Mouse (Mus musculus) left cerebral cortex, postnatal 14 days (tissue): ENCODE results near the gene Ppat. TPM values are rescaled to one million over a fixed set of nuclear protein-coding genes. Genes with fewer than 3 reads are reported as not detected.
"Not testable (repeated sequence)": the region's sequence is repeated elsewhere in the genome, so short reads cannot be mapped to it uniquely, and the experiment has no call there.

Experiments used
- DNase-seq, 2 experiments: peaks; one replicate each; pipeline ENCODE4 v3.0.0; 2021 to 2022; ENCODE audit warnings: low spot score in 2 of 2, mixed read lengths in 1 of 2
- intact Hi-C: fragments of 180-260 bp; cut with DNase I; formaldehyde crosslinking; loops from one replicate; pipeline ENCODE4 v1.15.1; 2025
- total RNA-seq, 2 experiments: library from RNA; stranded (reverse); gene quantifications; 2 replicates each; pipeline ENCODE4 v1.2.3; 2021

Gene Ppat
- total RNA-seq, 2 experiments from 2014 or later: 20.1 to 20.4 TPM

DNA sequence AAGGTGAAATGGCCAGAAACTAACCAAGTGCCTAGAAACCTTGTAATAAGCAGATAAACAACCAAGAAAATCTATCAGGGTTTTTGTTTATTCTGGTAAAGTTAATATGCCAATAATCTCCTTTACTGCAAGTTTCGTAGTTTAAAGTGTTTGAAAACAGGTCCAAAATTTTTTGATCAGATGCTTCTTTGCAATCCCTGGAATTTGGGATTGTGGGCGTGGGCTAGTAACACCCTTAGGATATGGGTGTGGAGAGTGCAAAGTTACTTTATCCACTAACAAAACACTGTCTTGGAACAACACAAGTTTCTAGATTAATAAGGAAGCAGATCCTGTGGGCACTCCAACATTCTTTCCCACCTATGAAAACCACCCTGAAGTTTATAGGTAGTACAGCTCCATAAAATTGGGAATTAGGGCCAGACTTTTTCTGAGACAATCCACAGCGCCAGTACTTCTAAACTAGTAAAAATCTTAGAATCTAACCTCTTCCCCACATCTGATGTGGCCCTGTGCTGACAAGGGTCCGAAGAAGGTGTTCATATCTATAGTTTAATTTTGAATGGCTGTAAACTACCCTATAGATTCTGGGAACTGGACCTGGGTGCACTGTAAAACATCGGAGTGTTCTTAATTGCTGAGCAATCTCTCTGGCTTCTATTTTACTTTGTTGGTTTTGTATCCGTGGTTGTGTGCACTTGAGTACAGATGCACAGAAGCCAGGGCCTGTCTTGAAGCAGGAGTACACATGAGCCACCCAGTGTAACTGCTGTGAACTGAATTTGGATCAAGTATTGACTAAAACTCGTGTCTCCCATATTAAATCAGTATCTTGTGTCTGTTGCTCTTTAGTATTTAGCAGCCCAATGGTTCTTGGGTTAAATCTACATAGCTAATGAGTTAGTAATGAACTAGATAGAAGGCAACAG is 998 bp upstream of the Ppat start:
- intact Hi-C loops: no loop called here
- no peak for DNase-seq

DNA sequence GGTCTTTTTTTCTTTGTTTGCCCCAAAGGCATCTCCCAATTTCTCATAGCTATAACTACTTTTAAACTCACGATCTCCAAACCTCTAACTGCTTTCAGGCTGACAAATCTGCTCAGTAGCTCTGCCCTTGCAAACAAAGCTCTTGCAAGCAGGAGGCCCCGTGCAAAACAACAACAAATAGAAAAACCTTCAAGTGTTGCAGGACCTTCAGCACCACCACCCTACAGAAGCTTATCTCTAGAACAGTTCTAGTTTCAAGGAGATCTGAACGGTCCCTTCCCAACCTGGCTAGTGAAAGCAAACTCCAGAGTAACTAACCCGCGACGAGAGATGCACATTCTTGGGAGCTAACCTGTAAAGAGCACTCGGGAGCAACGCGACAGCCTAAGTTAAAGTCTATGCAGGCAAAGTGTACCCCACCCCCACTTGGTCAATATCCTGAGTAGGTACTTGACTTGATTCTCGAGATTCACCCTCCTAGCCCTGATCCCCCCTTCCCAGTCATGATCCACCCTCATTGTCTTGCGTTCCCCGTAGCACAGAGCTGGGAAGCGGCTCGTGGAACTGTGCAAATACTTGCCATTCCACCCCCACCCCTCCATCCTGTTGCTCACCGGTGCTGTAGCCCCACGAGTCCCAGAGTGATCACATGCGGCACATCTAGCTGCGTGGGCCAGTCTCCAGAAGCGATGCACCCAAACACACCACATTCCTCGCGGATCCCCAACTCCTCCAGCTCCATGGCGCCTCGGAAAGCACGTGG is 854 bp downstream of the Ppat start:
- DNase-seq: no peak
- intact Hi-C loops: loop anchor here (2.0 kb wide), 1 partner anchor 46 kb away; the partner anchor contains the start of gene Aasdh

DNA sequence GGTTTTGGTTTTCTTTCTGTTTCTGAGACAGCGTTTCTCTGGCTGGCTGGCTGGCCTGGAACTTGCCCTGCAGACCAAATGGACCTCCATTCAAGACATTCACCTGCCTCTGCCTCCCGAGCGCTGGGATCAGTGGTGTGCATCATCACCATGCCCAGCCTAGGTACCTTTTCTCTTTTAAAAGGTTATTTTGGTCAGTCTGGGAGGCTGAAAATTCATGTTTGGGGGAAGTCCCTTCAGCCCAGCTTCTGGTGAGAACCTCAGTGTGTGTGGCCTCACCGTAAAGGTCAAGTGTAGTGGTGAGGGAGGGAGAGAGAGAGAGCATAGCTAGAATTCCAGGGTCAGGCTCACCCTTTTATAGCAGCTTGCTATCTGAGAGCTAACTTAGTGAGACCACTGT is 3.6 kb downstream of the Ppat start:
- intact Hi-C loops: no loop called here
- no peak for DNase-seq

DNA sequence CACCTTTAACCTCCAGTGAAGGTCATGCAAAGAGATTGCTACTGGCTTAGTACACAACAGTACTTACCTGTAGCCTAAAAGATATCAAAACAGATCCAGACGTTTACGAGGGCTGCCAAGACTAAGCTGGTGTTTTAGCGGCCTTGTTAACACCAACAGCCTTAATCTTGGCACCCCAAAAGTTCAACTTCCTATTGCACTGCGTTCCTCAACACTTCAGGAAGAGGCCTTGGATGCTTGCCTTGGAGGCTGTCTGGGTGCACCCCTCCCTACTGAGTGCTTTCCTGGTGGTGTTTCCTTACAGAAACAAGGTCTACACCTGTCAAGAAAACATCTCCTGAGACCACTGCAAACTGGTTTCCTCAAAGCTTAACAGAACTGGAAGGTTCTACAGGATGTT is 4.2 kb downstream of the Ppat start:
- no peak for DNase-seq
- intact Hi-C loops: no loop called here

DNA sequence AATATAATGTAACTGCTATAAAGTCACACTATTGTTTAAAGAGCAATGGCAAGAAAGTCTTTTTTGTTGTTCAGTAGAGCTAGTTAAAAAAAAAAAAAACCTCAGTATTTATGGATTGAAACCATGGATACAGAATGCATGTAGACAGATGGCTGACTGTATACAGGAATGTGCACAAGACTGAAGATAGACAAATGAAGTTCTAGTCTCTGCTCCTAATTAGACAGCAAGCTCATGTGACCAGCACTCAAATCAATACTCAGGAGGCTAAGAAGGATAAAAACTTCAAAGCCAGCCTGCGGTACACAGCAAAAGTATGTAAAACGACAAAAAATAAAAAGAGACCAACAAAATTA is 5.7 kb downstream of the Ppat start:
- intact Hi-C loops: no loop called here
- no peak for DNase-seq

DNA sequence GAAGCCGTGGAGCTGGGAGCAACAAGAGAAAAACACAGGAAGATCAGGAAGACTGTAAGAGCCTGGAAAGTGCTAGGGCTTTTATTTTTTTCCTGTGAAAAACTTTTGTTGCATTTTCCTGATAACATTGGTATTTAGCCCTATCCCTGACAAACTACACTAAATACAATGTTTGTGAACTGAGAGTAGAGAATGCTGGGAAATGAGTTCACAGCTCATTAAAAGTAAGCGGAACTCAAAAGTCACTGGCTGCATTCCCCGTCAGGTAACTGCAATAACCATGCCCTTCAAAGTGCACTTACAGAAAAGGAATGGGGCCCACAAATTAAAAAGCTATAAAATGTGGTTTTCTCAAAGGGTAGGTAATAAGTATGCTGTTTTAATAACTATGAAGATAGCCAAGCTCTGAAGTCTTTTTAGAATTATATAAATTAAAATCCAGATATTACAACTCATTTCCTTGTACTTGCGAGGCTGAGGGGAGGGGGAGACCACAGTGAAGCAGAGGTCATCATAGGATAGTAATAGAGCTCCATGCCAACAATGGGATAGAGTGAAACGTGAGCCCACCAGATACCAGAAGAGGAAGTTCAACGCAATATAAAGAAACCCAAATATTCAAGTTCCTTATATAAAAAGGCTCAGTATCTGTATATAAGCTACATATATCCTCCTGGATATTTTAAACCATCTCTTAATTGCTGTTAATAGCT is 6.3 kb downstream of the Ppat start:
- DNase-seq: no peak
- intact Hi-C loops: no loop called here

DNA sequence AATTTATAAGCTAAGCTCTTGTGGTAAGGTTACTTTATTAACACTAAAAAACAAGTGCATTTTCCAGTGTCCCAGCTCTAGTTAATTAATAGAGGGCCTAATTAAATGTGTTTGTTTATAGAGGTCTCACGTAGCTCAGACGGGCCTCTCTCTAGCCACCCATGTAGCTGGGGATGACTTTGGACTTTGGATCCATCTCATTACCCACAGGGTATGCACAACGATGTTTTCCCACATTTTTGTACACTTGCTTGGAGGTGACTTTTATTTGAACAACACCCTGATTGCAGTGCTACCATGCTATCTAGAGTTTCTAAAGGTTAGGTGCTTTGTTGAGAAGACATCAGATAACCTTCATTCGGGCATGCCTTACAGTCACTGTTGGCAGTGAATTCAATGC is 8.9 kb downstream of the Ppat start:
- intact Hi-C loops: no loop called here
- no peak for DNase-seq

DNA sequence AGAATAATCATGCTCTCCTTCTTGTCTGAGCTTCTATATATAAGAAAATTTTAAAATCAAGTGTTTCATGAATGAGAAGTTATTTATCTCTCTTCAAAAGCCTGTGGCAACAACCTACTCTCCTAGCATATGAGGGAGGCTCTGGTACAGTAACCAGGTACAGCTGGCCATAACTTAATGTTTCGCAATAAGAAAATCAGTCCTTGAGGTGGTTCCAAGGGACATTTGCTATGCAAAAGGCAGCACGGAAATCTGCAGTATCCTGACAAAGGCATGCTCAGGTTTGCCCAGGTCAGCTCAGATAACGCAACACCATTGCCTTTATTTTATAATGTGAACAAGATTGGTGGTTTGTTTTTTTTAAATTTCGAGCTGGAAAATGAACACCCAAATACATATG is 9.4 kb downstream of the Ppat start:
- no peak for DNase-seq
- intact Hi-C loops: no loop called here

DNA sequence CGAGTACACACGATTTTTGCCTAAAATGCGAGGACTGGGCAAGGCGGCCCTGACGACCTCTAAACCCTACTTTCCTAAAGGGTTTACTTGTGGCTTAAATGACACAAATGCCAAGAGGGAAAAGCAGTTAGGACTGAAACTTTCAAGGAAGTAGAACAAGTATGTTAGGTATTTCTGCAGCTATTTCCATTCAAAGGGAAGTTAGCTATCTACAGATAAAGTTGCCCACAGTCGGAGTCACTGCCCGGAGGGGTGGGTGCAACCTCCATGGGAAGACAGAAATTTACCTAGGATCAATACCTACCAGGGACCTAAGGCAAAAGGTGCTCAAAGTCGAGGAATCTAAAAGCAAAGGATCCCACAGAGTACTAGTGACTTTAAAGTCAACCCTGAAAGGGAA is 11.7 kb downstream of the Ppat start:
- DNase-seq: no peak
- intact Hi-C loops: no loop called here

DNA sequence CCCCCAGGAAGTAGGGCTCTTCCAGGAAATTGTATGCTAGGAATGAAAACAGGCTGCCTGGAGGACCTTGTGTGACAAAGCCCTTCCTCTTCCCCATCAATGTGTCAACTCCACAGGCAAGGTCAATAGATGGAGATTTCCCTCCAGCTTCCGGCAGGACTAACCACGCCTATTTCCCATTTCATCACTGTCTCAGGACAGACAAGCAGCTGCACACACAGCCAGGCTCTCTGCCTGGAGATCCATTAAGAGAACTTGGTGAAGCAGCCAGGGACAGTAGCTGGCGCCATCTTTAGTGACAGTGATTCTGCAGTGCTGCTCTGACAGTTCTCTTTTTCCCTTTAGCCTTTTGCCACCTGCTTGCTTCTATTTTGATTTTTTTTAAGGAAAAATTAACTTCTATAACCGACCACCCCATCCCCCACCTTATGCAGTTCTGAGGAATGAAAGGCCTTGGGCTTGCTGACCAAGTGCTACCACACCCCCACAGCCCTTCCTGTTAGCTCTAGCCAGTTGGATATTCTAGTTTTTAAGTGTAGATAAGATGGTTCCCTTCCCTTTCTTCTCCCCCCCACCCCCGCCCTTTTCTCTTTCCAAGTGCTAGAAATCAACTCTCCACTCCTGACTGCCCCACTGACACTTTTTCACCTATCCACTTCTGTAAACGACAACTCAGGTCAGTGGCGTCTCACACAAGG is 22.0 kb downstream of the Ppat start:
- intact Hi-C loops: no loop called here
- no peak for DNase-seq

DNA sequence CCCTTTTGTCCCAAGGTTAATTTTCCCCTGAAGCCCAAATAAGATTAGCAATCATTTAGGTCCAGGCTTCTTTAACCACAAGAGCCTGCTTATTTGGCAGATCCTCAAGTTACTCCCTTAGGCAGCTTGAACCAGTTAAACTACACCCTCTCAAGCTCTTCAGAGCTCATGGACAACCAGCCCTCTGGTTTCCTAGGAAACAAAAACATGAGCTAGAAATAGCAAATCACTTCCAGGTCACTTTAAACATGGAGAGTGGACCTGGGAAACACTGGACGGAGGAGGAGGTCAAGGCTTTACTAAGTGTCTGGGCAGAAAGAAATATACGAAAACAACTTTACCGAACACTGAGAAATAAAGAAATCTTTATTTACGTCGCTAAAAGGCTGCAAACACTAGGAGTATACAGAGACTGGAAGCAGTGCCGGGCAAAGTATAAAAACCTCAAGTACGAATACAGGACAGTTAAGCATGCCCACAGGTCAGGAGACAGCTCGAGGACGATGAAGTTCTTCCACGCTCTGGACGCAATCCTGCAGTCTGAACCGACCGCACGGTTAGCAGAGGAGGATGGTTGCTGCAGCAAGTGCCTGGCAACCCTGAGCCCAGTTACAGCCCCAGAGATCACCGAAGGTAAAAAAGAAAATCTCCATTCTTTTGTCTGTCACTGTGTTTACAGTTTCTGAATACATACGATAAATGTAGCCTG is 23.1 kb downstream of the Ppat start:
- peak; percentile 13 to 79 for DNase-seq
- intact Hi-C loops: no loop called here

DNA sequence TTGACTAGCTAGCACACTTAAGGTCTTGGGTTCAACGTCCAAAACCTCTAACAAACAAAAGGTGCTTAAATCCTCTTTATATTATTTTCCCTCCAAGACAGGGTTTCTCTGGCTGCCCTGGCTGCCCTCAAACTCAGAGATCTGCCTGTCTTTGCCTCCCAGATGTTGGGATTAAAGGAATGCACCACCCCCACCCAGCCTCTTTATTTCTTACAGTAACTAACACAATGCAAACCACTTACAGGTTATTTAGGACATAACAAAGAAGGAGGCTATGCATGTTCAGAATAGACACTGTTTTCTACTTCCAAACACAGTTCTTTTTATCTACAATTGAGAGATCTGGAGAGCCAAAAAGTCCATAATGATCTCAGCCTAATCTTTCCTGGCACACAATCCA is 27.1 kb downstream of the Ppat start:
- intact Hi-C loops: no loop called here
- no peak for DNase-seq

DNA sequence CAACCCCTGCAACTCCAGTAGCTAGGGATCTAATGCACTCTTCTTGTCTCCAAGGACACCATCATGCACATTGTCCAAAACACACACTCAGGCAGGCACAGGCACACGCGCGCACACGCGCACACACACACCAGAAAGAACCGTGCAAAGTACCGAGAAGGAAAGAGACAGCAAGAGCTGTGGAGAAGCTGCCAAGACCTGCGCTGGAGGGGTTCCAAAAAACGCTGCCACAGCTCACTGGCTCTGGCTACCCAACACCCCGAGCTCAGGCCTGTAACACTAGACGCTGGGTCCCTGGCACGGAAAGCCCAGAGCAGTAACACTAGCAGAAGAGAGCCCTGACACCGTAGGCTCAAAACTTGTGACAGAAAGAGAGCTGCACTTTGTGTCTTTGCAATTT is 27.9 kb downstream of the Ppat start:
- peak; percentile 44 to 60 for DNase-seq
- intact Hi-C loops: no loop called here

DNA sequence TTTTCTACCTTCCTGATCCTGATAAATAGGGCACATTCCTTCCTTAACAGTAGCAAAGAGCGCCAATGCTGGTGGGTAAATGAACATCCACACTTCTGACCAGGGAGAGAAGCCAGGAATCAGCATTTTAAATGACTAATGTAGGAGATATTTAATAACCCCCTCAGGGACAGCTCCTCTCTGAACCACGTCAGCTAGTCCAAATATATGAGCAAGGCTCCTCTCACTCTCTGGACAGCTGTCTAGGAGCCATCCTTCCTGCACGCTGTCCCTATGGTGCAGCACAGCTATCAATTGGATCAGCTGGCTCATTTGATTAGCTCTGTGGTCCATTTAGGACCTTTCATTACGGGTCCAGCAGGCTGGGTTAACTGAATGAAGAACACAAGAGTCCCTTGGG is 28.5 kb downstream of the Ppat start:
- no peak for DNase-seq
- intact Hi-C loops: no loop called here

DNA sequence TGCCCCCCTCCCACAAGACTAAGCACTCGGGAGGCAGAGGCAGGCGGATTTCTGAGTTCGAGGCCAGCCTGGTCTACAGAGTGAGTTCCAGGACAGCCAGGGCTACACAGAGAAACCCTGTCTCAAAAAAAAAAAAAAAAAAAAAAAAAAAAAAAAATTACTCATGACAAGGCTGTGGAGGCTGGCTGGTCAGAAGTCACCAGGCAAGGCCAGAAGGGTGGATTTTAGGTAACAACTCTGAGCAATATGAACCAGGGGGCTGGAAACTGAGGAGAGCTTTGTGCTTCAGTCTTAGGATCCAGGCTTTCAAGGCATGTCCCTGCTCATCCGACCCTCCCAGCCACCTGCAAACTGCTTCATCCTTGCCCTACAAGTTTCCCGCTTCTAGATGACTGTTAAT is 38.9 kb downstream of the Ppat start:
- intact Hi-C loops, DNase-seq: not testable (repeated sequence)

DNA sequence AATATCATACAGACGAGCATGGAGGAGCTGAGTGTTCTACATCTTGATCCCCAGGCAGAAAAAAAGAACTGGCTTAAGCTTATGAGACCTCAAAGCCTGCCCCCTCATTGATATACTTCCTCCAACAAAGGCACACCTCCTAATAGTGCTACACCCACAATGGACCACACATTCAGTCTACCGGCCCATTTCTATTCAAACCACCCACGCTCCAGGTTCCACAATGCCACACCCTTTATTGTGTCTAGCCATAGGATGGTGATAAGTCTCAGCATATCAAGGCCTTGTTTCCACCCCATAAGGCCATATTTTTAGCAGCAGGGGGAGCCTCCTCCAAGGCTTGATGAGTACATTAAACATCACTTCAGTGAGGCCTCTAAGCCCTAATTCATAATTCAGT is 40.6 kb downstream of the Ppat start:
- DNase-seq: no peak
- intact Hi-C loops: no loop called here

DNA sequence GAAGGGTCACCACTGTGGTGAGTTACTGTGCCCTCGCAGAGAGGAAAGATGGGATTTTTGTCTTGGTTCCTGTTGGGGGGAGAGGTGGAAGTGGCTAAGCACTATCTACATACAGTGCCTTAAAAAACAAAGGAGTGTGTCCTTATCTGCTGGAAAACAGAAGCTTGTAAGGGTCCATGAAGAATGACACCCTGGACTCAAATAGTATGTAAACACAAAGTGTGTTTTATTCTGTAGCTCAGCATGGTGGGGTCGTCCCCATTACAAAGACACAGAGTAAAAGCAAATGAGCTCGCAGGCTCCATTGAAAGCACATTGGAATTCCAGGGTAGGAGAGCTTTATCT is 45.3 kb downstream of the Ppat start:
- DNase-seq: no peak
- intact Hi-C loops: no loop called here

DNA sequence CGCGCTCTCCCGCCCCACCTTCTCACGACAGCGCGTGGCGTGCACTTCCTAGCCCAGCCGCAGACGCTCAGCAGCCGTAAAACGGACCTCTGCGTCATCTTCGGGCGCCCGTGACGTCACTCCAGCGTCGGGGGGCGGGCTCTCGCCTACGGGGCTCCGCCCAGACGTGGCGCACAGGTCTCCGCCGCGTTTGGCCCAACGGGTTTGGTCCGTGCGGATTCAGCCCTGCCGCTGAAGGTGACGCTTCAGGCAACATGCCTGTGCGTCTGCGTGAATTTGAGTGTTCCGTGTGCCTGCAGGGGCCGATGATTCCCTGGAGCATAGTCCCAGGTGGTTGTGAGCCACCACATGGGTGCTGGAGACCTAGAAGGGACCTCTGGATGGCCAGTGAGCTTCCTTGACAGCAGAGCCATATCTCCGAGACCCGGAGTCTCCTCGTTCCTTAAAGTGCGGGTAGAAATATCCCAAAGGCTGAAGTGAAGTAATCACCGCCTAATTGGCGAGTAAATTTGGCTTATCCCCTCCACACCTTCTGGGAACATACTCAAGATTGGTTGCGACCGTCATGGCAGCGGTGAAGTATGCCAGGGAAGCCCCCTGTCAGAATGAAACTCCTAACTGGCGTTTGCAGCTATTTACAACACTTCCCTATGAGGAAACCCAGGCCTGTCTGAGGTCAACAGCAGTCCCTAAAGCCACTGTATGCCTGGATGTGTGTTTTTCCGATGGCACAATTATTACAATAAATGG is 45.8 kb downstream of the Ppat start, which contains the start of gene Aasdh:
TSS of gene Aasdh (minus strand) at position 110 of the 750 bp plus-strand sequence.
- intact Hi-C loops: loop anchor here (2.0 kb wide), 1 partner anchor 45 kb away; the partner anchor contains the start of genes Paics and Ppat
- peak; percentile 95 to 97 for DNase-seq
